ENCODE assay signal across 24 mouse cellular contexts in genomic region chr16:94994924-94995323, GRCm38 (mm10). TPM values are rescaled to one million over a fixed set of nuclear protein-coding genes. Genes with fewer than 3 reads are reported as not detected.
DNase-seq lines count a peak whose midpoint lies in the region; ATAC-seq and TF ChIP-seq lines count a peak whose summit lies in the region.
"Had no signal": no experiment of that assay in that cellular context is flagged by ENCODE, and none has a peak within 500 bp of the region (broad histone marks: within the 10 kb centered on the region; RNA-seq: fewer than 3 reads in every experiment).

No protein-coding gene starts in this region.

- H3K27me3 ChIP-seq in forebrain, postnatal 0 days (ENCODE audit: insufficient read depth, low read length) = peaks cover 7% of the 10 kb centered on the region; the same call in 1 of the 2 replicates
- peaks cover 51% of the 10 kb centered on the region for H3K27me3 ChIP-seq in forebrain, embryonic 13.5 days
- H3K27me3 ChIP-seq in hindbrain, postnatal 0 days (ENCODE audit: insufficient read depth, low read length) = no peaks in the 10 kb centered on the region
- H3K27me3 ChIP-seq in midbrain, postnatal 0 days (ENCODE audit: insufficient read depth, low read length) = 0 out of 2 replicates have a peak, but pooled peaks cover 3% of the 10 kb centered on the region
- H3K27me3 ChIP-seq in intestine, embryonic 15.5 days (replicated peaks) = peaks cover 35% of the 10 kb centered on the region

- H3K4me1 ChIP-seq in forebrain, postnatal 0 days (ENCODE audit: insufficient read depth) = no peaks in the 10 kb centered on the region
- H3K4me1 ChIP-seq in forebrain, embryonic 13.5 days = peaks cover 34% of the 10 kb centered on the region
- no peaks in the 10 kb centered on the region; the same call in 1 of the 2 replicates for H3K4me1 ChIP-seq in hindbrain, postnatal 0 days (ENCODE audit: insufficient read depth, low read length)
- H3K4me1 ChIP-seq in midbrain, postnatal 0 days (ENCODE audit: insufficient read depth, low read length) = peaks cover 11% of the 10 kb centered on the region; the same call in 1 of the 2 replicates
- H3K4me1 ChIP-seq in intestine, embryonic 15.5 days (replicated peaks) = no peaks in the 10 kb centered on the region

- H3K27ac ChIP-seq in forebrain, postnatal 0 days (ENCODE audit: low read depth, low read length) = no peak overlapping the region
- H3K27ac ChIP-seq in forebrain, embryonic 13.5 days = no peak overlapping the region
- H3K27ac ChIP-seq in hindbrain, postnatal 0 days = no peak overlapping the region
- no peak overlapping the region for H3K27ac ChIP-seq in midbrain, postnatal 0 days (ENCODE audit: low read depth, low read length)
- H3K27ac ChIP-seq in intestine, embryonic 15.5 days = no peak overlapping the region
- H3K27ac ChIP-seq: embryonic facial prominence, embryonic 12.5 days; heart, embryonic 10.5 days had no signal

- H3K36me3 ChIP-seq in forebrain, postnatal 0 days (ENCODE audit: insufficient read depth) = no peaks in the 10 kb centered on the region
- H3K36me3 ChIP-seq in forebrain, embryonic 13.5 days (ENCODE audit: poor library complexity, severe bottlenecking) = no peaks in the 10 kb centered on the region
- no peaks in the 10 kb centered on the region for H3K36me3 ChIP-seq in hindbrain, postnatal 0 days (ENCODE audit: insufficient read depth, low read length)
- no peaks in the 10 kb centered on the region for H3K36me3 ChIP-seq in midbrain, postnatal 0 days (ENCODE audit: insufficient read depth, low read length)
- H3K36me3 ChIP-seq in intestine, embryonic 15.5 days = no peaks in the 10 kb centered on the region
- H3K36me3 ChIP-seq: embryonic facial prominence, embryonic 12.5 days; heart, embryonic 10.5 days had no signal

- WGBS in forebrain, postnatal 0 days = 45% methylated on average over 4 of the region's 4 CpGs
- 69% methylated on average over 4 of the region's 4 CpGs for WGBS in forebrain, embryonic 13.5 days
- 41% methylated on average over 4 of the region's 4 CpGs for WGBS in hindbrain, postnatal 0 days
- WGBS in midbrain, postnatal 0 days = 46% methylated on average over 4 of the region's 4 CpGs
- 55% methylated on average over 4 of the region's 4 CpGs for WGBS in intestine, embryonic 15.5 days

- ATAC-seq in forebrain, postnatal 0 days = no peak
- ATAC-seq in forebrain, embryonic 13.5 days = no peak
- no peak for ATAC-seq in hindbrain, postnatal 0 days
- ATAC-seq in midbrain, postnatal 0 days (ENCODE audit: low FRiP score) = no peak
- no peak for ATAC-seq in intestine, embryonic 15.5 days
- ATAC-seq: intestine, embryonic 16.5 days had no signal

- intact Hi-C loops in left cerebral cortex, postnatal 4 days (cut with DNase I) = loop anchor here (5.0 to 10.0 kb wide), 3 partner anchors 180 to 347 kb away; no protein-coding TSS in a partner anchor
- intact Hi-C loops in left cerebral cortex, postnatal 14 days (cut with DNase I) = loop anchor here (5.0 to 10.0 kb wide), 2 partner anchors 270 to 347 kb away; no protein-coding TSS in a partner anchor

- no peak overlapping the region for H3K9ac ChIP-seq in forebrain, postnatal 0 days
- H3K9ac ChIP-seq in forebrain, embryonic 13.5 days = no peak overlapping the region
- no peak overlapping the region for H3K9ac ChIP-seq in hindbrain, postnatal 0 days (replicated peaks; ENCODE audit: low read length)
- H3K9ac ChIP-seq in midbrain, postnatal 0 days (replicated peaks; ENCODE audit: low read length, poor library complexity, severe bottlenecking) = 0 out of 2 replicates have a peak overlapping the region, but pooled peaks have one; percentile 1
- no peak overlapping the region for H3K9ac ChIP-seq in intestine, embryonic 15.5 days
- H3K9ac ChIP-seq: embryonic facial prominence, embryonic 12.5 days had no signal

- TF ChIP-seq CTCF in forebrain, postnatal 0 days (IDR thresholded peaks at IDR 0.05; ENCODE audit: low read depth) = no peak
- no peak for TF ChIP-seq CTCF in hindbrain, postnatal 0 days (IDR thresholded peaks at IDR 0.05; ENCODE audit: low read depth)
- TF ChIP-seq CTCF in midbrain, postnatal 0 days (IDR thresholded peaks at IDR 0.05) = no peak

- peak overlapping the region; percentile 9; the same call in 1 of the 2 replicates for H3K4me3 ChIP-seq in forebrain, postnatal 0 days (ENCODE audit: low read depth, low read length)
- no peak overlapping the region for H3K4me3 ChIP-seq in forebrain, embryonic 13.5 days
- H3K4me3 ChIP-seq in hindbrain, postnatal 0 days (ENCODE audit: low read length) = peak overlapping the region; percentile 63
- peak overlapping the region; percentile 62 for H3K4me3 ChIP-seq in midbrain, postnatal 0 days (ENCODE audit: low read depth, low read length)
- H3K4me3 ChIP-seq in intestine, embryonic 15.5 days (replicated peaks) = no peak overlapping the region
- H3K4me3 ChIP-seq: embryonic facial prominence, embryonic 12.5 days; heart, embryonic 10.5 days; myocyte had no signal

- no peak for DNase-seq in forebrain, postnatal 0 days
- peak; percentile 19 for DNase-seq in left cerebral cortex, postnatal 4 days
- no peak for DNase-seq in left cerebral cortex, postnatal 14 days (ENCODE audit: low spot score in 2 of 2)
- no peak for DNase-seq in hindbrain, postnatal 0 days (ENCODE audit: low spot score)
- no peak for DNase-seq in midbrain, postnatal 0 days (ENCODE audit: low spot score)
- no peak for DNase-seq in right cerebral cortex, postnatal 4 days
- DNase-seq: right cerebral cortex, postnatal 14 days; thymus, postnatal 14 days had no signal

- no peaks in the 10 kb centered on the region for H3K9me3 ChIP-seq in forebrain, postnatal 0 days (ENCODE audit: low read length)
- H3K9me3 ChIP-seq in forebrain, embryonic 13.5 days (replicated peaks) = no peaks in the 10 kb centered on the region
- no peaks in the 10 kb centered on the region for H3K9me3 ChIP-seq in hindbrain, postnatal 0 days (ENCODE audit: low read length)
- H3K9me3 ChIP-seq in midbrain, postnatal 0 days (ENCODE audit: low read length) = no peaks in the 10 kb centered on the region
- no peaks in the 10 kb centered on the region for H3K9me3 ChIP-seq in intestine, embryonic 15.5 days
- H3K9me3 ChIP-seq: embryonic facial prominence, embryonic 12.5 days; heart, embryonic 10.5 days had no signal

- peak overlapping the region; percentile 30 for H3K4me2 ChIP-seq in forebrain, postnatal 0 days (ENCODE audit: low read depth)
- no peak overlapping the region for H3K4me2 ChIP-seq in forebrain, embryonic 13.5 days
- H3K4me2 ChIP-seq in hindbrain, postnatal 0 days (ENCODE audit: low read depth, low read length) = peak overlapping the region; percentile 77
- peak overlapping the region; percentile 65 for H3K4me2 ChIP-seq in midbrain, postnatal 0 days (ENCODE audit: low read depth, low read length, poor library complexity, severe bottlenecking)
- H3K4me2 ChIP-seq in intestine, embryonic 15.5 days (replicated peaks) = no peak overlapping the region
- H3K4me2 ChIP-seq: embryonic facial prominence, embryonic 12.5 days had no signal

RNA-seq across cellular contexts. Expression of gene Kcnj6, which starts 2.6 kb away (rescaled TPM):
- 8.4 and 8.7 TPM in 2 replicates for total RNA-seq in forebrain, postnatal 0 days (2014; rRNA removed)
- polyA plus RNA-seq in forebrain, postnatal 0 days (2015; fragmentation: Nextera tagmentation; extraction: Ambion mirVana) = 0.48 and 1.5 TPM in 2 replicates
- polyA plus RNA-seq in forebrain, embryonic 13.5 days (2015; fragmentation: Nextera tagmentation; extraction: Ambion mirVana) = 0.75 and 0.97 TPM in 2 replicates
- 10 to 100 TPM; 31.4 to 34.2 TPM for total RNA-seq in left cerebral cortex, postnatal 4 days (2021)
- 10 to 100 TPM; 72.1 to 91.3 TPM for total RNA-seq in left cerebral cortex, postnatal 14 days (2021)
- total RNA-seq in hindbrain, postnatal 0 days (2014; rRNA removed) = 13.9 and 18.3 TPM in 2 replicates
- polyA plus RNA-seq in hindbrain, postnatal 0 days (2015; fragmentation: Nextera tagmentation; extraction: Ambion mirVana) = 4.3 and 5.9 TPM in 2 replicates
- 12.9 and 14.7 TPM in 2 replicates for total RNA-seq in midbrain, postnatal 0 days (2014; rRNA removed)
- polyA plus RNA-seq in midbrain, postnatal 0 days (2015; fragmentation: Nextera tagmentation; extraction: Ambion mirVana) = 2.2 and 3.2 TPM in 2 replicates
- 0.06 and 0.13 TPM in 2 replicates for polyA plus RNA-seq in intestine, embryonic 15.5 days (2015; fragmentation: Nextera tagmentation; extraction: Ambion mirVana)
- total RNA-seq: heart, postnatal 4 days; liver, adult 2 months; MEL had no signal
- polyA plus RNA-seq: adrenal gland, adult 2 months; C2C12; gonadal fat pad, adult 2 months; limb, embryonic 11.5 days; liver, adult 2 months; liver, embryonic 16.5 days; lung, embryonic 16.5 days; myocyte; spleen, adult 2 months had no signal

Comparison
In these comparisons a context has a peak if more than half of its experiments do, and no peak if none do; other contexts are left out.
1. H3K4me2 ChIP-seq: peak in forebrain, postnatal 0 days (single experiment), hindbrain, postnatal 0 days (single experiment) and midbrain, postnatal 0 days (single experiment); none in forebrain, embryonic 13.5 days (single experiment) and intestine, embryonic 15.5 days (single experiment).
2. H3K4me3 ChIP-seq: peak in forebrain, postnatal 0 days (single experiment), hindbrain, postnatal 0 days (single experiment) and midbrain, postnatal 0 days (single experiment); none in forebrain, embryonic 13.5 days (single experiment) and intestine, embryonic 15.5 days (single experiment).